Mouse (Mus musculus): ENCODE measurements around the gene Mre11a.

GRCm38 (mm10) chr9:14770803-14771471, 13.5 kb upstream of the Mre11a start, which contains the start of gene 1700012B09Rik:
- TF ChIP-seq CTCF (conservative IDR thresholded peaks at IDR 0.05 in 1 of 2, IDR thresholded peaks at IDR 0.05 in 1 of 2; ENCODE audit: low read depth in 2 of 2, low read length in 2 of 2): no peak
- TF ChIP-seq POLR2AphosphoS2 (IDR thresholded peaks at IDR 0.05; ENCODE audit: low read depth, low read length): no peak
- TF ChIP-seq MAX (IDR thresholded peaks at IDR 0.05; ENCODE audit: low read length): no peak
- TF ChIP-seq ZMIZ1 (IDR thresholded peaks at IDR 0.05; ENCODE audit: low read depth, low read length): no peak
- TF ChIP-seq JUND (conservative IDR thresholded peaks at IDR 0.05; ENCODE audit: low read depth, low read length): no peak
- no peak for TF ChIP-seq JUN (IDR thresholded peaks at IDR 0.05; ENCODE audit: insufficient read depth, low read depth, low read length)
- TF ChIP-seq MAFK (IDR thresholded peaks at IDR 0.05; ENCODE audit: insufficient replicate concordance, low read length): no peak
- no peak for TF ChIP-seq POLR2A (IDR thresholded peaks at IDR 0.05; ENCODE audit: low read depth, low read length)
- TF ChIP-seq SMC3 (IDR thresholded peaks at IDR 0.05; ENCODE audit: low read depth, low read length): no peak
- TF ChIP-seq CHD2 (IDR thresholded peaks at IDR 0.05; ENCODE audit: low read length): no peak

All from CH12.LX (cell line).